9 mouse cellular contexts compared by ENCODE assay signal in the genomic region with DNA sequence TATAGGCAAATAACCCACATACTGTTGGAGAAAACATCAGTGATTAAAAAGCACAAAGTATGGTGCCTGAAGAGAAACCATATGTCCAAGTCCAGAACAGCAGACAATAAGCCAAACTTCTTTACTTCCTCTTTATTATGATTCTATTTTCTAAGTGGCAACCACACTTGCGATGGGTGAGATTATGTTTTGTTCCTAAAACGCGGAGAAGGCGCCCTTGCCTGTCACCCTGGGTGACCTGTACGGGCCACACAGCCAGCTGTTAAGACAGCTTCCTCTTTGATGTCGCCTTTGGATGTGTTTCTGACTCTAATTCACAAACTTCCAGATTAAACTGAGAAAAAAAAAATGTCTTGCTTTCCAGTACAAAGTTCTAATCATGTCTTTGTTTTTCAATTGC.
DNase-seq lines count a peak whose midpoint lies in the region; ATAC-seq lines count a peak whose summit lies in the region.
"Had no signal": no experiment of that assay in that cellular context is flagged by ENCODE, and none has a peak within 500 bp of the region (broad histone marks: within the 10 kb centered on the region; RNA-seq: fewer than 3 reads in every experiment).

No protein-coding gene starts in this region.

- ATAC-seq in common myeloid progenitor, adult 5-6 weeks (replicated peaks; ENCODE audit: low read depth, poor library complexity, severe bottlenecking), result peak; percentile 88
- peak; percentile 57; the same call in 1 of the 2 replicates for ATAC-seq in monocyte, adult 5-6 weeks (replicated peaks; ENCODE audit: insufficient number of reproducible peaks, low FRiP score, low TSS enrichment, poor library complexity, severe bottlenecking)

- DNase-seq in 416B (ENCODE audit: low read depth), result peak; percentile 66
- peak; percentile 35 to 39 for DNase-seq in B cell, adult 2 months
- DNase-seq in cerebellum, postnatal 14 days, result no peak
- no peak for DNase-seq in urinary bladder, adult 2 months (ENCODE audit: low spot score)
- no peak for DNase-seq in layer of hippocampus, adult 11-12 months (ENCODE audit: low spot score)
- DNase-seq: adrenal gland, adult 8-10 months; gastrocnemius, postnatal 36 days had no signal

Comparison
In these comparisons a context has a peak if more than half of its experiments do, and no peak if none do; other contexts are left out.
1. DNase-seq: peak in 416B (single experiment) and B cell, adult 2 months (2 of 2); none in cerebellum, postnatal 14 days (0 of 2), urinary bladder, adult 2 months (single experiment) and layer of hippocampus, adult 11-12 months (single experiment).